Mouse (Mus musculus): ENCODE results near the gene Rgs10. TPM values are rescaled to one million over a fixed set of nuclear protein-coding genes. Genes with fewer than 3 reads are reported as not detected.

The Rgs10 gene
- polyA plus RNA-seq, 1 experiment from 2014 or later, result 32.6 TPM

- Histone ChIP-seq H3K9me3 (ENCODE audit: control insufficient read depth, low read depth, low read length) (no peaks in the 10 kb centered on the region), H3K4me2 (replicated peaks; ENCODE audit: low read depth, low read length) (no peak overlapping the region), H3K36me3 (ENCODE audit: control insufficient read depth, insufficient read depth, low read length) (peaks cover 39% of the 10 kb centered on the region), H3K9ac (replicated peaks; ENCODE audit: low read depth, low read length) (no peak overlapping the region), H3K4me1 (ENCODE audit: control insufficient read depth, insufficient read depth, low read length) (no peaks in the 10 kb centered on the region), H3K4me3 (ENCODE audit: low read depth, low read length) (no peak overlapping the region), H3K27ac (ENCODE audit: low read length) (no peak overlapping the region), H3K27me3 (ENCODE audit: control insufficient read depth, insufficient read depth, low read length) (no peaks in the 10 kb centered on the region)
- 78% methylated on average over 2 of the region's 2 CpGs for WGBS
- no peak for ATAC-seq (ENCODE audit: insufficient number of reproducible peaks, insufficient read depth, low FRiP score, low read depth)
These were observed 22.0 kb upstream of the Rgs10 start for GRCm38 (mm10) chr7:128440584-128440983.

DNA sequence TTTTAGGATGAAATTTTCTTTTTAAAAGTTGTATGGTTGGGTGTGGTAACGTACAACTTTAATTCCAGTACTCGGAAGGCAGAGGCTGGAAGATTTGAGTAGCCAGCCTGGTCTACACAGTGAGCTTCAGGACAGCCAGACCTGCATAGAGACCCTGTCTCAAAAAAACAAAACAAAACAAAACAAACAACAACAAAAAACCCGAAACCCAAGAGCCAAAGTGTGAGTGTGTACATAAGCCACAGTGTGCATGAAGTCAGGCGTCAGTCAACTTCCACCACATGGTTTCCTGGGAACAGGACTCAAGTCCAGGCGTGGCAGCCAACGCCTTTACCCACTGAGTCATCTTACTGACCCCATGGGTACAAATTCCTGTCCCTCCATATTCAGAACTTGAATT lies 20.7 kb upstream of the Rgs10 start:
- peaks cover 30% of the 10 kb centered on the region for H3K36me3 ChIP-seq (ENCODE audit: control insufficient read depth, insufficient read depth, low read length)
- ATAC-seq (ENCODE audit: insufficient number of reproducible peaks, insufficient read depth, low FRiP score, low read depth), result no peak
- H3K9me3 ChIP-seq (ENCODE audit: control insufficient read depth, low read depth, low read length), result no peaks in the 10 kb centered on the region
- H3K9ac ChIP-seq (replicated peaks; ENCODE audit: low read depth, low read length), result no peak overlapping the region
- H3K27me3 ChIP-seq (ENCODE audit: control insufficient read depth, insufficient read depth, low read length), result no peaks in the 10 kb centered on the region
- no peak overlapping the region for H3K4me2 ChIP-seq (replicated peaks; ENCODE audit: low read depth, low read length)
- H3K4me1 ChIP-seq (ENCODE audit: control insufficient read depth, insufficient read depth, low read length), result no peaks in the 10 kb centered on the region
- H3K4me3 ChIP-seq (ENCODE audit: low read depth, low read length), result no peak overlapping the region
- WGBS, result 96% methylated on average over 6 of the region's 6 CpGs
- H3K27ac ChIP-seq (ENCODE audit: low read length), result no peak overlapping the region

GRCm38 (mm10) chr7:128438131-128438530 lies 19.6 kb upstream of the Rgs10 start:
- Histone ChIP-seq H3K4me2 (replicated peaks; ENCODE audit: low read depth, low read length) (no peak overlapping the region), H3K27ac (ENCODE audit: low read length) (no peak overlapping the region), H3K36me3 (ENCODE audit: control insufficient read depth, insufficient read depth, low read length) (peaks cover 22% of the 10 kb centered on the region), H3K4me1 (ENCODE audit: control insufficient read depth, insufficient read depth, low read length) (no peaks in the 10 kb centered on the region), H3K9ac (replicated peaks; ENCODE audit: low read depth, low read length) (no peak overlapping the region), H3K27me3 (ENCODE audit: control insufficient read depth, insufficient read depth, low read length) (no peaks in the 10 kb centered on the region), H3K9me3 (ENCODE audit: control insufficient read depth, low read depth, low read length) (no peaks in the 10 kb centered on the region), H3K4me3 (ENCODE audit: low read depth, low read length) (no peak overlapping the region)
- ATAC-seq (ENCODE audit: insufficient number of reproducible peaks, insufficient read depth, low FRiP score, low read depth), result no peak

DNA sequence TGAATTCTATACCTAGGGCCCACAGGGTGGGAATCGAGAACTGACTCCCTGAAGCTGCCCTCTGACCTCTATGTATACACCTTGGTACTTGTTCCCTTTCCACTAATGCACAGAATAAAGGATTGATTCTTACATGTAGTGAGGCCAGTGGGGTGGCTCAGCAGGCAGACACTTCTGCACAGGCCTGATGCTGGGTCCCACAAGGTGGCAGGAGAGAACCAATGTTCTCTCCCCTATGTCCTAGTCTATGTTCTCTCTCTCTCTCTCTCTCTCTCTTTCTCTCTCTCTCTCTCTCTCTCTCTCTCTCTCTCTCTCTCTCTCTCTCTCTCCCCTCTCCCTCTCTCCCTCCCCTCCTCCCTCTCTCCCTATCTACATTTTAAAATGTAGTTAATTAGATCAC lies 14.7 kb upstream of the Rgs10 start:
- Histone ChIP-seq H3K4me2 (replicated peaks; ENCODE audit: low read depth, low read length) (no peak overlapping the region), H3K4me1 (ENCODE audit: control insufficient read depth, insufficient read depth, low read length) (no peaks in the 10 kb centered on the region), H3K9ac (replicated peaks; ENCODE audit: low read depth, low read length) (no peak overlapping the region), H3K27me3 (ENCODE audit: control insufficient read depth, insufficient read depth, low read length) (no peaks in the 10 kb centered on the region), H3K9me3 (ENCODE audit: control insufficient read depth, low read depth, low read length) (no peaks in the 10 kb centered on the region), H3K4me3 (ENCODE audit: low read depth, low read length) (no peak overlapping the region), H3K27ac (ENCODE audit: low read length) (no peak overlapping the region), H3K36me3 (ENCODE audit: control insufficient read depth, insufficient read depth, low read length) (no peaks in the 10 kb centered on the region)
- WGBS, result 32% methylated on average over 1 of the region's 1 CpGs
- no peak for ATAC-seq (ENCODE audit: insufficient number of reproducible peaks, insufficient read depth, low FRiP score, low read depth)

DNA sequence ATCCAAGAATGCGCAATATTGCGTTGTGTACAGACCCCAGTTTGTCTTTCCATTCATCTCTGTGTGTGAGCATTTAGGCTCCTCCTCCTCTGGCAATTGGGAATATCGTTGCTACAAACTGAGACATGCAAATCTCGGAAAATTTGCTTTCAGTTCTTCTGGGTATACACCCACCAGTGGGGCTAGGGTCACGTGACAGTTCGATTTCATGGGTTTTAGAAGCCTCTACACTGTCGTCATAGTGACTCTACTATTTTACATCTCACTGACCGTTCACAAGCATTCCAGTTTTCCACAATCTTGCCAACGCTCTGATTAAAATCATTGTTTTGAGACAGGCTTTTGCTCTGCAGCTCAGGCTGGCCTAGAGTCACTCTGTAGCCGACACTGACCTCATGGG lies 14.0 kb upstream of the Rgs10 start:
- 76% methylated on average over 10 of the region's 10 CpGs for WGBS
- Histone ChIP-seq H3K9ac (replicated peaks; ENCODE audit: low read depth, low read length) (no peak overlapping the region), H3K36me3 (ENCODE audit: control insufficient read depth, insufficient read depth, low read length) (no peaks in the 10 kb centered on the region), H3K4me2 (replicated peaks; ENCODE audit: low read depth, low read length) (no peak overlapping the region), H3K27ac (ENCODE audit: low read length) (no peak overlapping the region), H3K4me3 (ENCODE audit: low read depth, low read length) (no peak overlapping the region), H3K27me3 (ENCODE audit: control insufficient read depth, insufficient read depth, low read length) (no peaks in the 10 kb centered on the region), H3K9me3 (ENCODE audit: control insufficient read depth, low read depth, low read length) (no peaks in the 10 kb centered on the region), H3K4me1 (ENCODE audit: control insufficient read depth, insufficient read depth, low read length) (no peaks in the 10 kb centered on the region)
- no peak for ATAC-seq (ENCODE audit: insufficient number of reproducible peaks, insufficient read depth, low FRiP score, low read depth)

GRCm38 (mm10) chr7:128422491-128422890 lies 3.9 kb upstream of the Rgs10 start:
- H3K36me3 ChIP-seq (ENCODE audit: control insufficient read depth, insufficient read depth, low read length), result no peaks in the 10 kb centered on the region
- no peak overlapping the region for H3K4me3 ChIP-seq (ENCODE audit: low read depth, low read length)
- no peak overlapping the region for H3K4me2 ChIP-seq (replicated peaks; ENCODE audit: low read depth, low read length)
- no peaks in the 10 kb centered on the region for H3K4me1 ChIP-seq (ENCODE audit: control insufficient read depth, insufficient read depth, low read length)
- WGBS, result 78% methylated on average over 3 of the region's 3 CpGs
- H3K27me3 ChIP-seq (ENCODE audit: control insufficient read depth, insufficient read depth, low read length), result peaks cover 10% of the 10 kb centered on the region; the same call in 1 of the 2 replicates
- no peak for ATAC-seq (ENCODE audit: insufficient number of reproducible peaks, insufficient read depth, low FRiP score, low read depth)
- H3K27ac ChIP-seq (ENCODE audit: low read length), result no peak overlapping the region
- no peak overlapping the region for H3K9ac ChIP-seq (replicated peaks; ENCODE audit: low read depth, low read length)
- no peaks in the 10 kb centered on the region for H3K9me3 ChIP-seq (ENCODE audit: control insufficient read depth, low read depth, low read length)

DNA sequence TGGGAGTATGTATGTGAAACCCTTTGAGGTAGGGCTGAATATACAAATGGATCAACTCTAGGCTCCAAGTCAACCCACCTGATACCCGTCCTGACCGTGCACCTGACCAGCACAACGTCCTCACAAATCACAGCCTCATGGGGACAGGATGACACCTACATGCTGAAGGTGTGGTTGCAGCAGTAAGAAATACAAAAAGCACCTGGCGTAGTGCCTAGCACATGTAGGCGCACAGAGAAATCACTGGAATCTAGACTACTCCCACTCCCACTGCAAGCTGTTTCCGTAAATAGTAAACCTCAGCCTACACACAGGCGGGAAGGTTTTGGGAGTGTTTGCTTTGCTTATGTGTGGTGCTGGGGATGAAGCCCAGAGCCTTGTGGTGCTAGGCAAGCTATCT lies 3.1 kb upstream of the Rgs10 start:
- H3K9me3 ChIP-seq (ENCODE audit: control insufficient read depth, low read depth, low read length), result no peaks in the 10 kb centered on the region
- ATAC-seq (ENCODE audit: insufficient number of reproducible peaks, insufficient read depth, low FRiP score, low read depth), result no peak
- H3K4me2 ChIP-seq (replicated peaks; ENCODE audit: low read depth, low read length), result no peak overlapping the region
- H3K27ac ChIP-seq (ENCODE audit: low read length), result no peak overlapping the region
- no peak overlapping the region for H3K9ac ChIP-seq (replicated peaks; ENCODE audit: low read depth, low read length)
- H3K36me3 ChIP-seq (ENCODE audit: control insufficient read depth, insufficient read depth, low read length), result no peaks in the 10 kb centered on the region
- 76% methylated on average over 7 of the region's 7 CpGs for WGBS
- H3K4me3 ChIP-seq (ENCODE audit: low read depth, low read length), result no peak overlapping the region
- no peaks in the 10 kb centered on the region for H3K4me1 ChIP-seq (ENCODE audit: control insufficient read depth, insufficient read depth, low read length)
- H3K27me3 ChIP-seq (ENCODE audit: control insufficient read depth, insufficient read depth, low read length), result peaks cover 13% of the 10 kb centered on the region; the same call in 1 of the 2 replicates

DNA sequence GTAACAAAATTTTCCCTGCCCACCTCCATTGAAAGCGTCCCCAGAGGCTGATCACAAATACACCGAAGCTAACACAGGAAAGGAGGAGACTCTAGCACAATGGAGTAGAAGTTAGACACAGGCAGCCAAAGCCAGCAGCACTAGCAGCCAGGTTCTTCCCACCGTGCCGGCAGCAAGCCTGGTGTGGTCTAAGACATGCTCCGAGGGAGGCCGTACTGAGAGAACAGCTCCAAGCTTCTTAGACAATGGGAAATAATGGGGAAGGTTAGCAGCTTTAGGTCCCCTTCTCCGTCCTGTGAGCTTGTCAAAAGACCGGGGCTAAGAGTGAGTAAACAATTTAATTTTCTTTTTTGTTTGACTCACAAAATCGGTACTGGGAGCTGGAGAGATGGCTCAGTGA lies 1.1 kb upstream of the Rgs10 start:
- Histone ChIP-seq H3K9me3 (ENCODE audit: control insufficient read depth, low read depth, low read length) (no peaks in the 10 kb centered on the region), H3K27me3 (ENCODE audit: control insufficient read depth, insufficient read depth, low read length) (peaks cover 13% of the 10 kb centered on the region), H3K4me2 (replicated peaks; ENCODE audit: low read depth, low read length) (no peak overlapping the region), H3K4me1 (ENCODE audit: control insufficient read depth, insufficient read depth, low read length) (no peaks in the 10 kb centered on the region), H3K36me3 (ENCODE audit: control insufficient read depth, insufficient read depth, low read length) (no peaks in the 10 kb centered on the region), H3K9ac (replicated peaks; ENCODE audit: low read depth, low read length) (no peak overlapping the region), H3K27ac (ENCODE audit: low read length) (no peak overlapping the region), H3K4me3 (ENCODE audit: low read depth, low read length) (no peak overlapping the region)
- WGBS, result 23% methylated on average over 9 of the region's 9 CpGs
- no peak for ATAC-seq (ENCODE audit: insufficient number of reproducible peaks, insufficient read depth, low FRiP score, low read depth)

DNA sequence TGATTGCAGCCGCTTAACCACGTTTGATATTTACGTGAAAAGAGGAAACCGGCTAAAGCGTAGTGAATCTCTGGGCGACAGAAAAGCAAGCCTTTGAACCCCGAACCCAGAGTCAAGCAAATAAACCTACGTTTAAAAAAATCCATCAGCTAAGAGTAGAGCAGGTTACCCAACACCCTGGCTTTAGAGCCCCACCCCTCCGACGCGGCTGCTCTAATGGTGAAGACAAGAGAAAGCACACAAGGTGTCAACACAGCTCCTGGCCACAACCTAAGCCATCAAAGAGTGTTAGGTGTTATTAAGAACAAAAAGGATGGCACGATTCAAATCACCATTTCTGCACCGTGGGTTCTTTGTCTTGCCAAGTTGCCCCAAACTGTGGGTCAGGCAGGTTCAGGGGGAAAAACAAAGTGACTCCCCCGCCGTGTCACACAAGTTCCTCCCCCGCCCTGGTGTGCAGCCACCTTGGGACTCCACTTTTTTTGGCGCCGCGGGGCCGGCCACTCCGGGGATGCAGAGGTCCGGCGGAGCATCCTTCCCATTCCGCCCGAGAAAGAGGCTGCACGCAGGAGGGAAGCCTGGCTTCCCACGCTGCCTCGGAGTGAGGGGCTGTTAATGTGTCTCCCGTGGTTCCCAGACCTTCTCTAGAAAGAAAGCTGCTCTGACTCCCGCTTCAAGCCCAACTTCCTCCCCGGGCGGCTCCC lies 1.2 kb downstream of the Rgs10 start:
- Histone ChIP-seq H3K9ac (replicated peaks; ENCODE audit: low read depth, low read length) (peak overlapping the region; percentile 46; the same call in 1 of the 2 replicates), H3K4me3 (ENCODE audit: low read depth, low read length) (peak overlapping the region; percentile 75), H3K9me3 (ENCODE audit: control insufficient read depth, low read depth, low read length) (no peaks in the 10 kb centered on the region), H3K4me2 (replicated peaks; ENCODE audit: low read depth, low read length) (peak overlapping the region; percentile 95), H3K27me3 (ENCODE audit: control insufficient read depth, insufficient read depth, low read length) (peaks cover 13% of the 10 kb centered on the region), H3K36me3 (ENCODE audit: control insufficient read depth, insufficient read depth, low read length) (no peaks in the 10 kb centered on the region), H3K27ac (ENCODE audit: low read length) (no peak overlapping the region), H3K4me1 (ENCODE audit: control insufficient read depth, insufficient read depth, low read length) (peaks cover 3% of the 10 kb centered on the region; the same call in 1 of the 2 replicates)
- WGBS, result 3% methylated on average over 32 of the region's 32 CpGs
- no peak for ATAC-seq (ENCODE audit: insufficient number of reproducible peaks, insufficient read depth, low FRiP score, low read depth)
